Mouse (Mus musculus) kidney, adult 9 months (tissue): Measurements from ENCODE around the gene Olfr1121.
"Not testable (repeated sequence)": the region's sequence is repeated elsewhere in the genome, so short reads cannot be mapped to it uniquely, and the experiment has no call there.

Source experiments
- DNase-seq: peaks from one replicate; pipeline ENCODE4 v3.0.0; 2022

Olfr1121 gene

GRCm38 (mm10) chr2:87369595-87369994 is at the start of gene Olfr1121:
Gene Olfr1121 (plus strand): TSS chr2:87369895.
- no peak for DNase-seq

DNA sequence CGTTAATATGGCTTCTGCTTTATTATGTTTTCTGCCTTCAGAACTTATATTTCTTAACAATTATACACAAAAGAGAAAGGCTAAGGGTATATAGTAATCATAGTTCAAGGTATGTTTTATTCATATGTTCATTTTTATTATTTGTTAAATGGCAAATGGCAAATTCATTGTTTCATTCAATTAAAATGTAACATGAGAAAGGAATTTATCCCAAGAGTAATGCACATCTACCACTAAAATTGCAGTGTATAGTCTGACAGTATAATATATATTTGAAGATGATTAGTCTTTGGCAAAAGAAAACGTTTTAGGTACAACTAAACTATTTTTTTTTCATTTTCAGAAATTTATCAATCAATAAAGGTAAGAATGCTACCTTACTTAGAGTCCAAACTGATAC is 15.2 kb upstream of the Olfr1121 start, which contains the start of gene Olfr1120:
TSS of gene Olfr1120 (plus strand) at position 301 of the 400 bp plus-strand sequence.
- no peak for DNase-seq

DNA sequence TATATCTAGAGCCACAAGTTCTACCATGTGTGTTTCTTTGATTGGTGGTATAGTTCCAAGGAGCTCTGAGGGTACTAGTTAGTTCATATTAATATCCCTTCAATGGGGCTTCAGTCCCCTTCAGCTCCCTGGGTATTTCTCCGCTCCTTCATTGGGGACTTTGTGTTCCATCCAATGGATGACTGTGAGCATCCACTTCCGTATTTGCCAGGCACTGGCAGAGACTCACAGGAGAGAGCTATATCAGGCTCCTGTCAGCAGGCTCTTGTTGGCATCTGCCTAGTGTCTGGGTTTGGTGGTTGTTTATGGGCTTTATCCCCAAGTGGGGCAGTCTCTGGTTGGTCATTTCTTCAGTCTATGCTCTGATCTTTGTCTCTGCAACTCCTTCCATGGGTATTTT is 9.6 kb upstream of the Olfr1121 start:
- not testable (repeated sequence) for DNase-seq

DNA sequence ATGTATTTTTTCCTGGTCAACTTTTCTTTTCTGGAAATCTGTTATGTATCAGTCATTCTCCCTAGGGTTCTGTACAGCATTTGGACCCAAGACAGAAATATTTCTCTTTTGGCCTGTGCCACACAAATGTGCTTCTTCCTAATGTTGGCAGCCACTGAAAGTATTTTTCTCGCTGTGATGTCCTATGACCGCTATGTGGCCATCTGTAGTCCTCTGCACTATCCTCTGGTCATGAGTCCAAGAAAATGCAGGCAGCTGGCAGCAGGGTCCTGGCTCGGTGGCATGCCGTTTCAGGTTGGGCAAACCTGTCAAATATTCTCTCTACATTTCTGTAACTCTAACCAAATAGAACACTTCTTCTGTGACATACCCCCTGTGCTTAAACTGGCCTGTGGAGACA is 2.0 kb downstream of the Olfr1121 start:
- no peak for DNase-seq

DNA sequence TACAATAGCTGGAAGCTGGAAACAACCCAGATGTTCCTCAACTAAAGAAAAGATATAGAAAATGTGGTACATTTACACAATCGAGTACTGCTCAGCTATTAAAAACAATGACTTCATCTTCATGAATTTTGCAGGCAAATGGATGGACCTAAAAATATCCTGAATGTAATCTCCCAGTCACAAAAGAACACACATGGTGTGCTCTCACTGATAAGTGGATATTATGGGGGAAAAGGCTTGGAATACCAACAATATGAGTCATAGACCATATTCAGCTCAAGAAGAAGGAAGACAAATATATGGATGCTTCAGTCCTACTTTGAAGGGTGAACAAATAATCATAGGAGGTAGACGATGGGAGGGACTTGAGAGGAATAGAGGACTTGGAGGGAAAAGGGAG is 14.2 kb downstream of the Olfr1121 start:
- no peak for DNase-seq

GRCm38 (mm10) chr2:87385549-87385948 is 15.9 kb downstream of the Olfr1121 start, which contains the start of gene Olfr1122:
Gene Olfr1122 (plus strand): TSS chr2:87385849.
- no peak for DNase-seq

GRCm38 (mm10) chr2:87393605-87394004 is 23.9 kb downstream of the Olfr1121 start:
- DNase-seq, result not testable (repeated sequence)

- not testable (repeated sequence) for DNase-seq
Measured at GRCm38 (mm10) chr2:87394686-87395085, 25.0 kb downstream of the Olfr1121 start.

DNA sequence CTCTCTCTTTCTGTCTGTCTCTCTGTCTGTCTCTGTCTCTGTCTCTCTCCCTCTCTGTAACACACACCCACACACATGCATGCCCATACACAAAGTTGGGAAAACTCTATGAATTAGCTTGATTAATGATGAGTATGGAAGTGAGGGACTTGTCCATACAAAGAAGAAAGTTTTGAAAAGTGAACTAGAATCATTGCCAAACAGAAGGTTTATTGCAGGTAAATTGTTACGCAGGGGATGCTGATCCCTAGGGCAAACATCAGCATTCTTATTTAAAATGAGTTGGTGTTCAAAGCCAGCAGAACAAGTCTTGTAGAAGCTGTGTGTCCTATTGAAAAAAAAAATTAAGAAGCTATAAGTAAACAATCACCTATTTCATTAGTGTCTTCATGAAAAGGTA is 46.6 kb downstream of the Olfr1121 start, which contains the start of gene Olfr1123:
TSS of gene Olfr1123 (plus strand) at position 301 of the 400 bp plus-strand sequence.
- no peak for DNase-seq
